In genomic region chr1:137218096-137218495, GRCm38 (mm10) we compare ENCODE assay signal across 16 mouse cellular contexts.
DNase-seq lines count a peak whose midpoint lies in the region; ATAC-seq and TF ChIP-seq lines count a peak whose summit lies in the region.
"Had no signal": no experiment of that assay in that cellular context is flagged by ENCODE, and none has a peak within 500 bp of the region (broad histone marks: within the 10 kb centered on the region; RNA-seq: fewer than 3 reads in every experiment).

No protein-coding gene starts in this region.

- ATAC-seq in intestine, postnatal 0 days, result no peak
- no peak for ATAC-seq in intestine, embryonic 15.5 days
- no peak for ATAC-seq in frontal cortex, adult (ENCODE audit: low TSS enrichment)

- no peaks in the 10 kb centered on the region for H3K9me3 ChIP-seq in intestine, postnatal 0 days (ENCODE audit: control insufficient read depth)
- no peaks in the 10 kb centered on the region for H3K9me3 ChIP-seq in intestine, embryonic 15.5 days
- H3K9me3 ChIP-seq: forebrain, embryonic 12.5 days; heart, embryonic 15.5 days; limb, embryonic 15.5 days; neural tube, embryonic 15.5 days had no signal

- no peaks in the 10 kb centered on the region for H3K4me1 ChIP-seq in intestine, postnatal 0 days (replicated peaks; ENCODE audit: control insufficient read depth, insufficient read depth, low read length)
- H3K4me1 ChIP-seq in intestine, embryonic 15.5 days (replicated peaks), result peaks cover 9% of the 10 kb centered on the region

- H3K36me3 ChIP-seq in intestine, postnatal 0 days (ENCODE audit: control insufficient read depth, insufficient read depth), result no peaks in the 10 kb centered on the region
- H3K36me3 ChIP-seq in intestine, embryonic 15.5 days, result no peaks in the 10 kb centered on the region
- H3K36me3 ChIP-seq: forebrain, embryonic 12.5 days; heart, embryonic 15.5 days; limb, embryonic 15.5 days; neural tube, embryonic 15.5 days had no signal

- TF ChIP-seq CTCF in intestine, postnatal 0 days (IDR thresholded peaks at IDR 0.05; ENCODE audit: low read depth), result peak; percentile 49

- no peak overlapping the region for H3K27ac ChIP-seq in intestine, postnatal 0 days (ENCODE audit: low read depth, low read length)
- H3K27ac ChIP-seq in intestine, embryonic 15.5 days, result no peak overlapping the region
- H3K27ac ChIP-seq: forebrain, embryonic 12.5 days; heart, embryonic 15.5 days; hindbrain, embryonic 14.5 days; limb, embryonic 15.5 days; macrophage; neural tube, embryonic 15.5 days had no signal

- no peak overlapping the region for H3K9ac ChIP-seq in intestine, postnatal 0 days (ENCODE audit: low read depth, low read length)
- no peak overlapping the region for H3K9ac ChIP-seq in intestine, embryonic 15.5 days
- H3K9ac ChIP-seq: forebrain, embryonic 12.5 days; heart, embryonic 15.5 days; hindbrain, embryonic 14.5 days; limb, embryonic 15.5 days; neural tube, embryonic 15.5 days had no signal

- WGBS in intestine, postnatal 0 days, result 66% methylated on average over 4 of the region's 4 CpGs
- 69% methylated on average over 4 of the region's 4 CpGs for WGBS in intestine, embryonic 15.5 days

- peak; percentile 3 for DNase-seq in thymus, postnatal 0 days (ENCODE audit: low spot score)
- no peak for DNase-seq in thymus, postnatal 25 days
- DNase-seq in induced T-regulatory cell, adult 2 months (ENCODE audit: low read depth), result peak; percentile 41
- no peak for DNase-seq in gastrocnemius, postnatal 10 days
- DNase-seq: gastrocnemius, postnatal 36 days; right cerebral cortex, adult 18-20 months; thymus, adult 2 months had no signal

- no peaks in the 10 kb centered on the region for H3K27me3 ChIP-seq in intestine, postnatal 0 days (replicated peaks; ENCODE audit: control insufficient read depth, insufficient read depth, low read length)
- no peaks in the 10 kb centered on the region for H3K27me3 ChIP-seq in intestine, embryonic 15.5 days (replicated peaks)
- H3K27me3 ChIP-seq: heart, embryonic 15.5 days; neural tube, embryonic 15.5 days had no signal

- H3K4me2 ChIP-seq in intestine, postnatal 0 days (replicated peaks; ENCODE audit: low read depth), result no peak overlapping the region
- H3K4me2 ChIP-seq in intestine, embryonic 15.5 days (replicated peaks), result no peak overlapping the region
- H3K4me2 ChIP-seq: forebrain, embryonic 12.5 days; heart, embryonic 15.5 days; hindbrain, embryonic 14.5 days; limb, embryonic 15.5 days; neural tube, embryonic 15.5 days had no signal

- H3K4me3 ChIP-seq in intestine, postnatal 0 days (ENCODE audit: low read depth, low read length), result no peak overlapping the region
- no peak overlapping the region for H3K4me3 ChIP-seq in intestine, embryonic 15.5 days (replicated peaks)
- H3K4me3 ChIP-seq: forebrain, embryonic 12.5 days; heart, embryonic 15.5 days; limb, embryonic 15.5 days; neural tube, embryonic 15.5 days had no signal

Comparison
In these comparisons a context has a peak if more than half of its experiments do, and no peak if none do; other contexts are left out.
1. DNase-seq: peak in thymus, postnatal 0 days (single experiment) and induced T-regulatory cell, adult 2 months (single experiment); none in thymus, postnatal 25 days (single experiment) and gastrocnemius, postnatal 10 days (single experiment).